In the genomic region with DNA sequence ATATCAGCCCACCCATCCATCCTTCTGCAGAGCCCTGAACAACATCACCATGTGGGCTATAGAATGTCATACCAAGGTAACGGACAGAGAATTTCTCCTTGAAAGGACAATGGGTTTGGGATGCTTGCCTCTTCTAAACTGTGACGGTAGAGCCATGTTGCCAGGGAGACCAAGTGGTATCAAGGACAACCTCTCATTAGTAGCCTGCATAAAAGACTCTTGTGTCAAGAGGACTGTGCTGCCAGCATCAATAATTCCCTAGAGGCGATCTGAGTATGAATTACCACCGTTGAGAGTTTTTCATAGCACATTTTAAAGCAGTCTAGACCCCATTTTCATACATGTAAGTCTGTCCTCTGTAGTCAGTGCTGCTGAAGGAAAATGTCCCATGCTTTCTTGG, we compare ENCODE assay signal across 19 mouse cellular contexts.
DNase-seq lines count a peak whose midpoint lies in the region; ATAC-seq and TF ChIP-seq lines count a peak whose summit lies in the region.
"Had no signal": no experiment of that assay in that cellular context is flagged by ENCODE, and none has a peak within 500 bp of the region (broad histone marks: within the 10 kb centered on the region; RNA-seq: fewer than 3 reads in every experiment).

No protein-coding gene starts in this region.

- H3K4me2 ChIP-seq in forebrain, embryonic 13.5 days, result no peak overlapping the region
- no peak overlapping the region for H3K4me2 ChIP-seq in hindbrain, embryonic 16.5 days (ENCODE audit: low read length)
- H3K4me2 ChIP-seq: heart, embryonic 12.5 days; limb, embryonic 12.5 days had no signal

- peak; percentile 11 for DNase-seq in layer of hippocampus, adult 9-11 months
- no peak for DNase-seq in layer of hippocampus, adult 11-12 months (ENCODE audit: low spot score)
- DNase-seq in c-Kit-positive CD71-positive TER-119-positive erythroid progenitor cells, embryonic 14.5 days (ENCODE audit: low spot score), result no peak
- no peak for DNase-seq in liver
- DNase-seq in layer of hippocampus, postnatal 36 days, result no peak
- DNase-seq: cerebellum, adult 2 months; kidney, adult 8-10 months; lung, adult 18-20 months; spleen, adult 18-20 months had no signal

- H3K9me3 ChIP-seq in forebrain, embryonic 13.5 days (replicated peaks), result no peaks in the 10 kb centered on the region
- H3K9me3 ChIP-seq in hindbrain, embryonic 16.5 days (ENCODE audit: control insufficient read depth, low read length), result no peaks in the 10 kb centered on the region
- H3K9me3 ChIP-seq: G1E; heart, embryonic 12.5 days; limb, embryonic 12.5 days had no signal

- no peak for TF ChIP-seq POLR2A in olfactory bulb, adult 2 months (IDR thresholded peaks at IDR 0.05; ENCODE audit: insufficient read depth, low read depth, low read length)

- H3K9ac ChIP-seq in forebrain, embryonic 13.5 days, result no peak overlapping the region
- H3K9ac ChIP-seq in hindbrain, embryonic 16.5 days (ENCODE audit: low read depth, low read length), result no peak overlapping the region
- H3K9ac ChIP-seq: heart, embryonic 12.5 days; limb, embryonic 12.5 days had no signal

- ATAC-seq in forebrain, embryonic 13.5 days, result peak; percentile 68; the same call in 1 of the 2 replicates
- ATAC-seq in hindbrain, embryonic 16.5 days, result peak; percentile 58; the same call in 1 of the 2 replicates
- ATAC-seq: activated CD4-positive, CD25-positive, alpha-beta regulatory T cell, adult 4 months had no signal

- no peak overlapping the region for H3K27ac ChIP-seq in forebrain, embryonic 13.5 days
- no peak overlapping the region for H3K27ac ChIP-seq in hindbrain, embryonic 16.5 days (ENCODE audit: low read depth, low read length)
- H3K27ac ChIP-seq in olfactory bulb, adult 2 months (ENCODE audit: insufficient read depth, low read depth, low read length), result peak overlapping the region; percentile 45; the same call in 1 of the 2 replicates
- H3K27ac ChIP-seq: left cerebral cortex, adult 2 months; limb, embryonic 12.5 days; macrophage had no signal

- 14% methylated on average over 4 of the region's 4 CpGs for WGBS in forebrain, embryonic 13.5 days
- 18% methylated on average over 4 of the region's 4 CpGs for WGBS in hindbrain, embryonic 16.5 days
- 12% methylated on average over 4 of the region's 4 CpGs for WGBS in olfactory bulb, adult 2 months

- H3K4me1 ChIP-seq in forebrain, embryonic 13.5 days, result peaks cover 4% of the 10 kb centered on the region
- no peaks in the 10 kb centered on the region for H3K4me1 ChIP-seq in hindbrain, embryonic 16.5 days (ENCODE audit: control insufficient read depth, insufficient read depth, low read depth, low read length)
- H3K4me1 ChIP-seq in olfactory bulb, adult 2 months (ENCODE audit: control insufficient read depth, insufficient read depth, low read length), result no peaks in the 10 kb centered on the region
- H3K4me1 ChIP-seq: heart, embryonic 12.5 days; limb, embryonic 12.5 days had no signal

- TF ChIP-seq CTCF in olfactory bulb, adult 2 months (IDR thresholded peaks at IDR 0.05; ENCODE audit: insufficient read depth, low read depth, low read length), result no peak

- no peaks in the 10 kb centered on the region for H3K27me3 ChIP-seq in forebrain, embryonic 13.5 days
- H3K27me3 ChIP-seq in hindbrain, embryonic 16.5 days (replicated peaks; ENCODE audit: control insufficient read depth, insufficient read depth, low read length), result no peaks in the 10 kb centered on the region
- H3K27me3 ChIP-seq: heart, embryonic 12.5 days; limb, embryonic 12.5 days had no signal

- H3K4me3 ChIP-seq in forebrain, embryonic 13.5 days, result no peak overlapping the region
- H3K4me3 ChIP-seq in hindbrain, embryonic 16.5 days (ENCODE audit: low read length), result no peak overlapping the region
- H3K4me3 ChIP-seq in olfactory bulb, adult 2 months (ENCODE audit: insufficient read depth, low read depth, low read length), result no peak overlapping the region
- H3K4me3 ChIP-seq: heart, embryonic 12.5 days; left cerebral cortex, adult 2 months; limb, embryonic 12.5 days; myocyte had no signal

- H3K36me3 ChIP-seq in forebrain, embryonic 13.5 days (ENCODE audit: poor library complexity, severe bottlenecking), result no peaks in the 10 kb centered on the region
- no peaks in the 10 kb centered on the region for H3K36me3 ChIP-seq in hindbrain, embryonic 16.5 days (ENCODE audit: control insufficient read depth, insufficient read depth, low read length)
- H3K36me3 ChIP-seq: G1E; heart, embryonic 12.5 days; limb, embryonic 12.5 days had no signal
